Mouse (Mus musculus) left cerebral cortex, postnatal 4 days (tissue): ENCODE measurements at regions not wholly inside any gene's neighbourhood (a gene's known extent, or its start where the extent isn't known, plus 50 kb on each side); places are given as distances from the start of the nearest gene placed in this dataset.

Source experiments
- DNase-seq: peaks from one replicate; pipeline ENCODE4 v3.0.0-alpha.2; 2022
- intact Hi-C: fragments of 180-260 bp; cut with DNase I; formaldehyde crosslinking; loops from one replicate; pipeline ENCODE4 v1.15.1; 2025

- intact Hi-C loops, result no loop called here
- no peak for DNase-seq
Measured at GRCm38 (mm10) chr15:90021746-90022312, 180.2 kb upstream of the Syt10 start.

DNA sequence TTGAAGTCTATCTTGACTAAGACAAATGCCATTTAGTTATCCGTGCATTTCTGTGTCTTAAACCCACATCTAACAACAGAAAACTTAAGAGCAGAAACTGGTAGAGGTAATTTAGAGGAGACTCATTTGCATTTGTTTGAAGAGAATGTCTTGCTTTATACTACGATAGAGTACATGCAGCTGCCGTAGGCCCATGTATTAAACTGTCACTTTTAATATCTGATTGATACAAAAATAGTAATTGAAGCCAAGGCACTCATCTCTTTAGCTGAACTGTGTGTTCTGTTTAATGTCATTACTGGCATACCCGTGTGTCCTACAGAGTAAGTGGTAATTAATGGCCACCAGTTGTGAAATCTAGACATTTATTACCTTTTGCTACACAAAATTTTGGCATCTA lies 181.5 kb upstream of the Syt10 start:
- intact Hi-C loops, result no loop called here

DNA sequence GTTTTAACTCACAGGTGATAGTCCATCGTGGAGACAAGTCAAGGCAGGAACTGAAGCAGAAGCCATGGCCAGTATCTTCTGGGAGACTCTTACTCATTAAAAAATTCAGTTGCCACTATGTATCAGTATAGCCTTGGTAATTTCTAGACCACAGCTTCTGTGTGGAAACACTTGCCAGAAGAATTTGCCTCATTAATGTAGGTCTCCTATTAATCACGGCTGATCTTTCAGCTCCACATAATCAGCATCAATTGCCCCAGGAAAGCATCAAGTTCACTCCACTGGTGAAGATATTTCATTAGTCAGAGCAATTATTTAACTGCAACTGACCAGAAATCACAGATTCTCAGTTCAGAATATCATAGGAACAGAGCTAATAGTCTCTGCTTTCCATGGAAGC lies 189.8 kb upstream of the Alg10b start:
- intact Hi-C loops, result loop anchor here (10.0 kb wide), 1 partner anchor 410 kb away; no protein-coding TSS in a partner anchor
- no peak for DNase-seq

More for the DNA sequence above, 181.5 kb upstream of the Syt10 start:
- no peak for DNase-seq

- intact Hi-C loops, result no loop called here
- DNase-seq, result no peak
Measured at GRCm38 (mm10) chr15:90045683-90046082, 178.4 kb upstream of the Alg10b start.

DNA sequence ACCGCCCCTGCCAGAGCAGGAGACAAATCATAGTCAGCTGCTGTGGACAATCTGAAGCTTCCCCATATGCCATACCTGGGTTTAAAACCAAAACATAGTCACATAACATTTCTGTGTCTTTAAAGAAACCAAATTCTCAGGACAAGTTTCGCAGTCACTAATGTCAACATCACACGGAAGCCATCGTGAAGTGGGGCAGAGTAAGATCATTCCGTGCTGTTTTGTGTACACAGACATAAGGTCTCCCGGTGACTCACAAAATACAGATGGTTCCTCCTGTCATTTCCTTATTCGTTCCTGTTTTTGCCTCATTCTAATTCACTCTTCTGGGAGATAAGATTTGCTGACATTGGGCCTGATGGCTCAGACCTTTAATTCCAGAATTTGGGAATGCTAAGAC lies 162.1 kb upstream of the Alg10b start:
- no peak for DNase-seq
- intact Hi-C loops, result no loop called here

GRCm38 (mm10) chr15:90065768-90066167 lies 158.3 kb upstream of the Alg10b start:
- DNase-seq, result no peak
- intact Hi-C loops, result no loop called here

- intact Hi-C loops, result no loop called here
- DNase-seq, result peak; percentile 60
Measured at GRCm38 (mm10) chr15:90072078-90072477, 152.0 kb upstream of the Alg10b start.

DNA sequence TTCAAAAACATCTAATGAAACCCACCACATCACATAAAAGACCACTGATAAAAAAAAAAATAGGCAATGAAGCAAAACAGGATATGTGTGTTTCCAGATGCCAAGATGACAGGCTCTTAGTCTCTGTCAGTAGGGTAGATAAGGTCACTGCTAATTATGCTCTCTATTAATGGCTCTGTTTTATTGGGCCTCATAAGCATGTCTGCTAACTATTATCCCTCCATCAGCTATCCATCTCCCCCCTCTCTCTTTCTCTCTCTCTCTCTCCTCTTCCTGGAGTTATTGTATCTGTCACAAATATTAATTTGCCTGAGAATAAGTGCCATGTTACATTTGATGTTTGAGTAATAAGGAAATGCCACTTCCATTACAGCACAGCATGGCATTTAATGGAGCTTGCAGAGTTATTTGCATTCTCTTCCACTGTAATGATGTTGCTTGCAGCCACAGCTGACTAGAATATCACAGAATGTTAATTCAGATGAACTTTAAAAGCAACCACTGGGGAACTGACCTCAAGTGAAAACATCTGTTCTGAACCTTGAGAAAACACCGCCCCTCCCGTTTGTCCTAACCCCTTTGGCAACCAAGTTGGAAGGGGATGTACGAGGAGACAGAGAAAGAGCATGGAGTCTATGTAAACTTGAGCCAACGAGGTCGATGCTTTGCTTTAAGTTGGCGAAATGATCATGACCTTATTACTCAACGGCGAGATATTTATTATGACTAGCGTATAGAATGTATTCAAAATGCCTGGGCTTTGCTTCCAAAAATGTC lies 141.7 kb upstream of the Alg10b start:
- intact Hi-C loops, result no loop called here
- no peak for DNase-seq

GRCm38 (mm10) chr15:90109445-90109988 lies 114.6 kb upstream of the Alg10b start:
- no peak for DNase-seq
- intact Hi-C loops, result no loop called here

DNA sequence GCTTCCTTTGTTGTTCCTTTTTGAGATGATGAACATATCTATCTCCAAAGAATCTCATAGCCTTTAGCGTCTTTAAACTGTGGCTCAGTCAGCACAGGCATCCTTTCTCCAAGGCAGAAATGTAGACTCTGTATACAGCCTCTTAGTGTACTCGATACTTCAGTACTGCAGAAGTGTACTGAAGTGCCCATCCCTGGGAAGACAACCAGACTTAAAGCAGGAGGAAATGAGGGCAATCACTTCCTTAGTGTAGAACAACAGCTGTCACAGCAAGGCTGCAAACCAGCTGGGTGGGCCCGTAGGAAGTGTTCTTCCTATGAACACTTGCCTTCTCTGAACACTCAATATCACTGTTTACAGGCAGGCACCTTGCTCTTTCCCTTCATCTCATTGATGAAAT lies 110.5 kb upstream of the Alg10b start:
- DNase-seq, result no peak
- intact Hi-C loops, result no loop called here

GRCm38 (mm10) chr15:90119747-90120146 lies 104.4 kb upstream of the Alg10b start:
- DNase-seq, result no peak
- intact Hi-C loops, result no loop called here

- intact Hi-C loops, result no loop called here
- no peak for DNase-seq
Measured at GRCm38 (mm10) chr15:90123999-90124398, 100.1 kb upstream of the Alg10b start.

- intact Hi-C loops, result no loop called here
- DNase-seq, result no peak
Measured at GRCm38 (mm10) chr15:90125146-90125545, 99.0 kb upstream of the Alg10b start.

GRCm38 (mm10) chr15:90131777-90132176 lies 92.3 kb upstream of the Alg10b start:
- intact Hi-C loops, result no loop called here
- DNase-seq, result no peak

- intact Hi-C loops, result no loop called here
- DNase-seq, result no peak
Measured at GRCm38 (mm10) chr15:90140966-90141365, 83.1 kb upstream of the Alg10b start.

DNA sequence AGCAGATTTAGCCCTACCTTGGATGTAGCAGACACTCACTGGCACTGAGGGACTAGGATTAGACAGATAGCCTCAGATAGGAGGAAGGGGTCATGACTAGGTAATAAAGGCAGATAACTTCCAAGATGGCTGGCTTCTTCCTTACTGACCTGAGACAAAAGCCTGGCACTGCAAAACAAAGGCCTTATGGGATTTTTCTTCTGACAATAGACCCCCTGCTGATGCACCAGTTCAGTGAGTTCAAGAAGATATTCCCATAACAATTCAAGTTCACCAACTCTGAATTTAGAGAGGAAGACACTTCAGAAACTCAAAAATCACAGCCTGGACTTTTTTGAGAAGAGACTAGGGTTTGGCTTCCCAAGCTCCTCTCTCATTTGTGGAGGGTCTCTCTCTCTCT lies 75.4 kb upstream of the Alg10b start:
- intact Hi-C loops, result no loop called here
- no peak for DNase-seq

DNA sequence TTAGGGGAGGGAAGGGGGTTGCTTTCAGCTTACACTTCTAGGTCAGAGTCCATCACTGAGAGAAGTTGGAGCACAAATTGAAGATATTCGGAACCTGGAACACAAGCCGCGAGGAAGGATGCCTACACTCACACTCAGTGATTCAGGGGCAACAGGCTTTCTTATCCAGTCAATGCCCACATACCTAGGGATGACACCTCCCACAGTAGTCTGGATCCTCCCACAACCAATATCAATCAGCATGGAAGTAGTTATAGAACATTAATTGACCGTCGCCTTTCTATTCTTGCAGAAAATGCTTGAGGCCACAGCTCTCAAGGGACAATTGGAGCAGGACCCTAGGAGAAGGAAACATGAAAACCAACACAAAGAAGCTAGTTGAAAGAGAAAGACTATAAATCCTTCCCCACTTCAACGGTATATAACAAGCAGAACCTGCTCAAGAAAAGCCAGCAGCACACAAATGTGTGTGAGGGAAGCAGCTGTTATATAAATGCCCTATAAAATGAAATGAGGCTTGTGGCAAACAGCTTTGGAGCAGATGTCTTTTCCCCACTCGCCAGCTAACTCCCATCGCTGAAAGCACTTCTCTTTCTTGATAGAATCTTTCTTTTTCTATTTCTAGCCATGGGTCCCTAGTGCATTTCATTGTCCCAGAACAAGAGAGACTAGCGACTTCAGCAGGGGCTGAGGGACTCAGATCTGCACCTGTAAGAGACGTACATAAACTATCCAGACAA lies 70.1 kb upstream of the Alg10b start:
- intact Hi-C loops, result no loop called here
- no peak for DNase-seq
